Mouse (Mus musculus) megakaryocyte, adult 5-6 weeks (primary cell): ENCODE measurements around the gene Gm20388. TPM values are rescaled to one million over a fixed set of nuclear protein-coding genes. Genes with fewer than 3 reads are reported as not detected.

Experiments used
- ATAC-seq: 2 replicates; pipeline ENCODE4 v1.8.0; 2016; ENCODE audit warnings: mild to moderate bottlenecking, inconsistent platforms; ENCODE audit not compliant: poor library complexity, severe bottlenecking
- total RNA-seq, 2 experiments: library from RNA; stranded (forward) in 1 of 2; stranded (reverse) in 1 of 2; fragments of 153-499, 151-499 nt in 1 of 2; fragments of 221-1000, 200-1000 nt in 1 of 2; gene quantifications; 2 replicates each; pipeline versions ENCODE4 v1.2.3 to v1.2.4; 2015 to 2017

Gm20388 gene
- total RNA-seq, 2 experiments from 2014 or later: 7.6 to 15.5 TPM

DNA sequence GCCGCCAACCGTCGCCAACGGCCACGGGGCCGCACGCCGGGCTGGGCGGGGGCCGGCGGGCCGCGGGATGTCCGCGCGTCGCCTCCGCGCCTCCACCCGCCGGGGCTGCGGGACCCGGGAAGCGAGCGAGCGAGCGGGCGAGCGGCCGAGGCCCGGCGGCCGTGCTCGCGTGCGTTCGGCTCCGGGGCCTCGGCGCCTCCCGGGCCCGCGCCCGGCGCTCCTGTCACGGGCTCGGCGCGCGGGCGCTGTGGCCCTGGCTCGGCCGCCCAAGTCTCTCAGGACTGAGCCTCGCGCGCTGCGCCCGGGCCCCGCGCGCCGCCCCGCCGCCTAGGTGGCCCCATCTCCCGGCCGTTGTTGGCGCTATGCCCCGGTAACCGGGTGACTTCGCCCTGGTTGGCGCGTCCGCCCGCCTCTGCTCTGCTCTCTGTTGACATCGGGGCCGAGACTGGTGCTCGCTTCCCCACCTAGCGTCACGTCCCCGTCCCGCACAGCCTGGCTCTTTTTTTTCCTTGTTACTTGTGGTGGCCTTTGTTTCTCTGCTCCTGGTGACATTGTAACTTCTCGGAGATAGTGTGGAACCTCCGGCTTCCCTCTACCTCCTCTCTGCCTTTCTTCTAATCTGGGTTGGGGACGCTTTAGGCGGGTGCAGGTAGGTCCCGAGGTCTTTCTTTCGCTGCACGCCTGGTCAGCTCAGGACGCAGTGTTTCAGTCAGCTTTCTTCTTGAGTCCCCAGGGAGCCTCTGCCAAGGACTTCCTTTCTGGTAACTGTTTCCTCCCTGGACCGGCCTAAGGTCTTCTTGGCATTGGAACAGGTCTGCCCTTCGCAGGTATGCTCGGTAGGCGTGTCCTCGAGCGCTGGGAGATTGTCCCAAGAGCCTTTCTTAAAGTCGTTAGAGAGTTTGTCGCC, 2040.4 kb downstream of the Gm20388 start:
- ATAC-seq: peak; percentile 17; the same call in 1 of the 2 replicates

DNA sequence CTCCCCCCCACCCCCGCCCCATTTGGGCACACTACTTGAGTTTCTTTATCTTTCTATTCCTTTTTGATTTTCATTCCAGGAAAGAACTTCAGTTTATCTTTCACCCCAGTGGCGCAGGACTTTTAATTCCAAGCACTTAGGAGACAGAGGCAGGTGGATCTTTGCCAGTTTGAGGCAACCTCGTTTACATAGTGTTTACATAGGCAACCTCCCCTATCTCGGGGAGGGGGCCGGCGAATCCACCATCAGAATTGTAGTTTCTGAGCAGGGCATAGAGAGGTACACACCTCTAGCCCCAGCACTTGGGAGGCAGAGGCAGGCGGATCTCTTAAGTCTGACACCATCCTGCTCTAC, 2041.0 kb downstream of the Gm20388 start:
- ATAC-seq: no peak

DNA sequence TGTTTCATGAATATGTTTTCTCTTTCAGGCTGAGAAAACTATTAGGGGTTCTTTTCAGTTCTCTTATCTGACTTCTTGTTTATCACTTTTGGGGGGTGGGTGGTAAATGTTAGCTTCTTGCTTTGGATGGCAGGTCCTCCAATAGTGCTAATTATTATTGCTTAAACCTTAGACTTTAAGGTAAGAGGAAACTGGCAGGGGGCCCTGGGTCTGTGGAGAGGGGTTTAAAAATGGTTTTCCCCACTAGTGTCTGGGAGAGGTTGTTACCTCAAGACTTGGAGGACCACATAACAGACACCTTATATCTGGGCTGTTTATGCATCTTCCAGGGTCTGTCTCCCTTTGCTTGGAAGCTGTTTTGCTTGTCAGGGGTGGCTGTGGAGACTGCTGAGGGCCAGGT, 2041.5 kb downstream of the Gm20388 start:
- no peak for ATAC-seq

DNA sequence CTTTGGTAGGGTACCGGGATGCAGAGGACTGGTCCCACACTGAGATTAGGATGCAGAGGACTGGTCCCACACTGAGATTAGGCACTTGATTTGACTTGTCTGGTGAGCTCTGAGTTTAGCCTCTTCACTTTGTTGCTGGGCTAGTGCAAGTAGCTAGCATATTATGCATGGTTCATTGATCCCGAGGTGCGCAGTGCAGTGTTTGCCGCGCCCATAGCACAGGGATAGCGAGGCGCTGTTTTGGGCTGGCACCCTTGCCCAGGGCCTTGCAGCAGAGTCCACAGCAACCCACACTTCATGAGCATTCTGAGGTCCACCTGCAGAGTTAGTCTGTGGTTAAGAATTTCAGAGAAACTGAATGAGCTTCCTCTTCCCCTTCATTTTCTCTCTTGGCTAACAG, 2042.2 kb downstream of the Gm20388 start:
- no peak for ATAC-seq

DNA sequence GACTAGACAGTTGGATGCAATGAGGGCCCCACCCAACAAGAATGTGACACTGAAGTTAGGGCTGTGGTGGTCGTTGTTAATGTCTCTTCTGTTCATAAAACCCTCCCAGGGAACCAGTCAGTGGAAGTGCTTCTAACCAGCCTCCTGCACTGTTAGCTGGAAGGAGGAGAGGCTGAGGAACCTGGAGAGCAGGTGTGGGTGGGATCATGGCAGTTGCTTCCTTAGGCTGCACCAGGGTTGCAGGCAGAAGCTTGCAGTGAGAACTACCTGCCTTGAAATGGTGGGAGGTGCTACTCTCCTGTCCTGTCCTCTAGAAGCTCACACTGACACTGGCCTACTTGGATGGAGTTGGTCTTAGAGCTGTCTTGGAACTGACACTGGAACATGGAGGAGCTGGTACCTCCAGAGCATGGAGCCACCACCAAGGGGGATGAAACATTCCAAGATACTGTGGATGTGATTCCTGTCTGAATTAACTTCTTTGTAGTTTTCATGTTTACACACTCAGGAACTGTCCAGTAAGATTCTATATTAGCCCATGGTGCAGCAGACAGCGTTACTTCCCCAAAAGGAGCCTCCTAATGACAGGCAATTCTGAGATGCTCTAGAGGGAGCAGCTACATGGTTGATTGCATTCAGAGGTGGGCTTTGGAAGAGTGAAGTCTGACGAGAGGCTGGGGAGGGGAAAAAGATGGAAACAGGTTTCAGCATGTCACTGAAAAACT, 2043.3 kb downstream of the Gm20388 start:
- ATAC-seq: no peak

DNA sequence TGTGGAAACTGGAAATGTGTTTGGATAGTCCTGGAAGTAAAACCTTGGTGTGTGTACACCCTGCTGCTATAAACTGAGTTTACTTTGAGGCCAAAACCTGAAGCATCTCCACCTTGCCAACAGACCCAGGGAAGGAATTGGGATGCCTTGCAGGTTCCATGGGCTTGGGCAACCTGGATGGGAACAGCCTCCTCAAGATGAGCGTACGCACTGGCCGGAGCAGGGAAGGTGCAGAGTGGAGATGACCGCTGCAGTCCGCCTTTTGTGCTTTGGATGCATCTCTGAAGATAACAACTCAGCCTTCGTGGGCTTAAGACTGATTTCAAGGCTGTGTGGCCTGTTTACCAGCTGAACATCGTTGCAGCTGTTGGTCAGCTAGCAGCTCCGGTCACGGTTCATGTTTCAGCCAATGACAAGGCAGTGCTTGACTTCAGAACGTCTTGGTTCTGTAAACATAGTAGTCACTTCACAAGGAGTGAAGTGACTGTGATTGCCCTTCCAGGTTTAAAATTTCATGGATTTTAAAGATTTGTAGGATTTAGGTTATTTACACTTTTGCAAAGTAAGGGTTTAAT, 2044.4 kb downstream of the Gm20388 start:
- no peak for ATAC-seq

DNA sequence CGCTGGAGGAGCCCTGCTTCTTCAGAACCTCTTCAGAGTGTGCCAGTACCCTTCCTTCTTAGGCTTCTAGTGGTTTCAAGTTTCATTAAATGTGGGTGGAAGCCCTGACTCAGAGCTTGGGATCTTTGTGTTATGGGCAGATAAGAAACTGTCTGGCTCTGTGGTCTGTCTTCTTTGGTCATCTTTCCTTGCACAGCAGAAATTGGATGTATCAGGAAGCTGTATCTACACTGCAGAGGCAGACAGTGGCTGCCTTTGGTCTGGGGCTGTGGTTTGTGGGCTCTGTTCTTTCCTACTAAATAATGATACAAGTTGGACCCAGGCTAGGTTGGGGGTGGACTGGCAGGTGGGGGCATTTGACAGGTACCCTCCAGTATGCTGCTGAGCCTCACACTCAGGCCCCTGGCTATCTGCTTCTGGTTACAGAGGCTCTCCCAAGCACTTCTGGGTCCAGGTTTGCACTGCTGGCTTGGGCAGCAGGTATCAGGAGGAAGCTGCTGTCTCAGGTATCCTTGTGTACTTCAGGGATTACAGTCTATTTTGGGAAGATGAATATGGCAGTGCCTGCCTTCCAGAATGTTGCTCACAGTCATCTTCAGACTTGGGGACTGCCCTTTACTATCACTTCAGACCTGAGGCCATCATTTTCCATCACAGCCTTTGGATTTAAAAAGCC, 2045.3 kb downstream of the Gm20388 start:
- no peak for ATAC-seq

DNA sequence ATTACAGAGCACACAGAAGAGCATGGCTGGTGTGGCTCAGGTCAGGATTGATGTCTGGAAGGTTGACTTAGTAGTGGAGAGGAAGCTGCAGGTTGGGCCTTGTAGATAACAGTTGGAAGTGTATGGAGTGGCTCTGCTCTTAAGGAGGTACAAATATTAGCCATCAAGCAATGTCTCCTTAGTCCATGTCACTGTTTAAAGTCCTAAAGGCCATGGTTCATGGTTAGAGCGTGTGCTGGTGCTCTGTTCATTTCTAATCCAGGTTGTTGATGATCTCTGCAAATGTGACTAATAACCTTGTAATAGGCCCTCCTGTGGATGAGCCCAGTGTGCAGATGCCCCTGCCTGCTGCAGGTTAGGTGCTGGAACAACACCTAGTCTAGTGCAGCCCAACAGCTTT, 2047.8 kb downstream of the Gm20388 start:
- no peak for ATAC-seq

DNA sequence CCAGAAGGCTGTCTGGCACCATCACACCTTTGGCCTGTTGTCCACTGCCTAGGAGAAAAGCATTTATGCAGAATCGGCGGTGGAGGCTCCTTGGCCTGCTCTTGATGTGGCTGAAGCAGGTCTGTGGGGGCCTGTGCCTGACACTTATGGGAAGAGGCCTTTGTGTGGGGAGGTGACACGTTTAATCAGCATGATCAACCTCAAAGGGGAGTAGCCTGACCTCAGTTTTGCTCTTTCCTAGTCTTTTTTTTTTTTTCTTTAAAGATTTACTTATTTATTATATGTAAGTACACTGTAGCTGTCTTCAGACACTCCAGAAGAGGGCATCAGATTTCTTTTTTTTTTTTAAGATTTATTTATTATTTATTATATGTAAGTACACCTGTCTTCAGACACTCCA, 2052.3 kb downstream of the Gm20388 start:
- no peak for ATAC-seq

DNA sequence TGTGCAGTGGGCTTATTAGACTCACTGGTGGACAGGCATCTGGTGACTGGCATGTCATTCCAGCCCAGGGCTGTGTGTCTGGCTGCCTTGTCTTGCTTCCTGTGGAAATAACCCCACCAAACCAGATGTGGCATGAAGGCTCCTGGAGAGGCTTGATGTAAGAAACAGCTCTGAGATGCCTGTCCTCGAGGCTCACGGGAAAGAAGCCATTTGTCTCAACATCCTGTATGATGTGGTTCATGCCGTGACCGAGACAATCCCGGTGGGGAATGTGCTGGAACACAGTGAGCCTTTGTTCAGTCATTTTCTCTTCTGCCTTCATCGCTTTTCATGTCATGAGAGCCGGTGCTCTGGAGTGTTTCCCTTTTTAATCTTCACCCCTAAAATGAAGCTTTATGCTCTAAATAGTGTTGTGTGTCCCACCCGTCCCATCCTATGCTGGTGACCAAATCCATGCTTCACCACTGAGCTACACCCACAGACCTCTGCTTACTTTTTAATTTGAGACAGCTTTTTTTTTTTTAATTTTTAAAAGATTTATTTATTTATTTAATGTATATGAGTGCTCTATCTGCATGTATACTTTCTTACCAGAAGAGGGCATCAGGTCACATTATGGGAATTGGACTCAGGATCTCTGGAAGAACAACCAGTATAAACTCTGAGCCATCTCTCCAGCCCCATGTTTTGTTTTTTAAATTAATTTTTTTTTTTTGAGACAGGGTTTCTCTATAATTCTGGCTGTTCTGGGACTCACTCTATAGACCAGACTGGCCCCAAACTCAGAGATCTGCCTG, 2054.3 kb downstream of the Gm20388 start:
- no peak for ATAC-seq

DNA sequence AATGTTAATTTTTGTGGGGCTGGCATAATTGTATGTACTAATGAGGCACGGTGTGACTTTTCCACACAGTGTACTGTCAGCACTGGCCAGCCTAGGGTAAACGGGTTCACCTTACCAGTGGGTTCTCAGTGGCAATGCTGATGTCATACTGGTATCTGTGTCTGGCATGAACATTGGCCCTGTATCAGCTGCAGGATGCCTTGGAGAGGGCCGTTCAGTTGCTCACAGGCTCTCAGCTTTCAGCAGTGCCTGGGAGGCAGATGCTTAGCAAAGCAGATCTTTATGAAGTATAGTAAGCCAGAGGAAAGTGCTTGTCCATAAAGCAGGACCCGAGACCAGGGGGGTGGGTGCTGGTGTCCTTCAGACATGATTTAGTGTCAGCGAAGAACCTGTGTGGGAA, 2055.5 kb downstream of the Gm20388 start:
- ATAC-seq: no peak

DNA sequence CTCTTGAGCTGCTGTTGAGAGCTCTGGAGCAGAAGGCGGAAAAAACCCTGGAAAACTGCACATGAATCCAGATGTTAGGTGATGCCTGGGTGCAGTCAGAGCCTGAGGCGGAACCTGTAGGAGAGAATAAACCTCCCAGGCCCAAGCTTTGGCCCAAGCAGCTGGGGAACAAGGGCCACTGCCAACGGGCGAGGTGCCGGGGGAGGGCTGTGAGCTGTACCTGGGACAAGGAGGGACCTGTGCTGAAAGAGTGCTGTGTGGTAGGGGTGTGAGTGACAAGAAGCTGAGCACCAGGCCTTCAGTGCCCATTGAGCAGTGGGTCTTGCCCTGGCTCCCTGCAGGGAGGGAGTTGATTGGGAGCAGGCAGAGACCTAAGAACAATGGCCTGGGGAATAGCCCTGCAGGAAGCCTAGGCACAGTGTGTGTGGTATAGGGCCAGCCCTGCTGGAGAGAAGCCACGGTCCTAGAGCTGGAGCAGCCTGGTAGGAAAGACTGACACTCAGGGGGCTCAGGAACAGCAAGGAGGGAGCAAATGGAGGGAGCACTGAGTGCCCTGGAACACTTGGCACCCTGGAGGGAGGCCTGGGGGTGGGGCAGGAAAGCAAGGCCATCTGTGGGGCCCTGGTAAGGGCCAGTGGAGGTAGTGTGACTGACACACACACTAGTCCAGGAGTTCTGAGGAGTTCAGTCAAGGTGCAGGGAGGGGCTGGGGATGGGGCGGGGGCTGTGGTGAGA, 2056.2 kb downstream of the Gm20388 start:
- no peak for ATAC-seq

DNA sequence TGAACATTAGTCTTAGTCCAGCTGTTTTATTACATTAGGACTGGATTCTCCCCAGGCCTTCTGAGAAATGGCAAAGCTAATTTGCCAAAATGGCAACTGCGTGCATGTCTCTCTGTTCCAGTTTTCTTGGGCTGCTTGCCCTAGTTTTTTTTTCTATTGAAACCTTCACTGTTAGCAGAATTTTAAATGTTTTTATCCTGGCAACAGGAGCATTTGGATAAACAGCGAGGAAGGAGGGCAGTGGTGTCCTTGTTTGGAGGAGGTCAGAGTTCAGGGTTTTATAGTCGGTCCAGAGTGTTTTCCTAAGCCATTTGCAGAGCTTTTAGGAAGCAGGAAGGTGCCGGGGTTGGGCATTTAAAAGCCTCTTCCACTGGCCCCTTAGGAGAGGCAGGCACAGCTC, 2057.3 kb downstream of the Gm20388 start:
- ATAC-seq: no peak

DNA sequence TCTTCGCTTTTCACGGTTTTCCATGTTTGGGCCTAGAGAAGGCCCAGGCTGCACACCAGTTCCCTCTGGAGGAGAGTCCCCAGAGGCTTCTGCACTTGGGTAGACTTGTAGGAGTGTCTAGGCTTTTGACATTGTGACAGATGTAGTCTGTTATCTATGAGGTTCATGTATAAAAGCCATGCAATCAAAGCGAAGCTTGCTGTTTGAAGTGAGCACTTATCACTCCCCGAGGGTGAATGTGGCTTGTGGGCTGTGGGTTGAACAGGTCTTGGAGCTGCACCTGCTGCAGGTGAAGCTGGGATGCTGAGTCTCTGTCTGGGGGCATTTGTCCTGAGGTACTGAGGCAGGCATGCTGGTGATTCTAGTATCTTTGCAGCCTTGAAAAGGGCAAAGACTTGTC, 2057.9 kb downstream of the Gm20388 start:
- ATAC-seq: no peak

DNA sequence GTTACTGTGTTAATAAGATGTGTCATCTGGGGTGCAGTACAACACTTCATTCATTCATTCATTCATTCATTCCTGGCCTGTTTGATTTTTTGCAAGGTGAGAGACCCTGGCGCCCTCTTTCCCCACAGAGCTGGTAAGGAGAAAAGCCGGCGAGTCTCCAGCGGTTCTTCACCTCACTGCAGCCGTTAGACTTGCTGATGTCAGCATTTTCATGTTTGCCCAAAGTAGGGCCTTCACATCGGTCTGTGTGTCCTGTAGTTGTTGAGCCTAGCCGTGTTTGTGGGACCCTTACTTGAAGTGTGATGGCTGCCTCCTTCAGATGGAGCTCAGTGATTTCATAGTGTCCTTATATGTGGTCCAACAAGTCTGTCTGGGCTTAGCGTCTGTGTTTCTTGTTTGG, 2059.6 kb downstream of the Gm20388 start:
- no peak for ATAC-seq

DNA sequence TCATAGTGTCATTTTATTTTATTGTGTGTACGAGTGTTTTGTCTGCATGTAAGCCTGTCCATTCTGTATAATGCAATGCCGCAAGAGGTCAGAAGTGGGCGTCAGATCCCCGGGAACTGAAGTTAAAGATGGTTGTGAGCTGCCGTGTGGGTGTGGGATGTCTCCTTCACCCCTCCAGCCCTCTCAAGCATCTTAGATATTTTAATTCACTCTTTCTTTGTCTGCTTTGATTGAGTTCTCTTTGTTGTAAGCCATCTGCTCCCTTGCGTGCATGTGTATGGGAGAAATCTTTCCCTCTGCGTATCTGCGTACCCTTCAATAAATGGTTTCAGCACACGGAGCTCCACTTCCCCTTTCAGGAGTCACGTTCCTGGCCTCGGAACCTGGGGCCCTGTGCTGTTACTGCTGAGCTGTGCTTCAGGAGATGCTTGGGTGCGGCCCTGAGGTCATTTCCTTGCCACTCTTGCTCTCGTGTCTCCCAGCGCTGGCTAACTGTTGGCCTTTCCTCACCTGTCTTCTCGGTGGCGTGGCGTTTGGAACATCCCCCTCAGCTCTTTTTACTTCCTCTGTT, 2060.9 kb downstream of the Gm20388 start:
- peak; percentile 90 for ATAC-seq

DNA sequence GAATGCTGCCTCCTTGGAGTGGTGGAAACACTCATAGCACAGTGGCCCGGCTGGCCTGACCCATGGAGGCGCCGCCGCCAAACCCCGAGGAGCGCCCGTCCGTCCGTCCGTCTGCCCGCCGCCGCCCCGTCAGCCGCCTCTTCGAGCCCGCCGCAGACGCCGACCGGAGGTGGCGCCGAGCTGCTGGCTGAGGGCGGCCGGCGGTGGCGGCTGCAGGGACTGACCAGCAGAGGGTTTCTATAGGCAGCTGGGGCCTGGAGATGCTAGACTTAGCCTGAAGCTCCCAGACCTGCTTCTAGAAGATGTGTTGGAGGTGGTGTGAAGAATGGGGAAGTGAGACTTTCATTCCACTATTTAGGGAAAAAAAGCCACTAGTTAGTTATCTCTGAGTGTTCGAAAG, 2063.3 kb downstream of the Gm20388 start:
- no peak for ATAC-seq

DNA sequence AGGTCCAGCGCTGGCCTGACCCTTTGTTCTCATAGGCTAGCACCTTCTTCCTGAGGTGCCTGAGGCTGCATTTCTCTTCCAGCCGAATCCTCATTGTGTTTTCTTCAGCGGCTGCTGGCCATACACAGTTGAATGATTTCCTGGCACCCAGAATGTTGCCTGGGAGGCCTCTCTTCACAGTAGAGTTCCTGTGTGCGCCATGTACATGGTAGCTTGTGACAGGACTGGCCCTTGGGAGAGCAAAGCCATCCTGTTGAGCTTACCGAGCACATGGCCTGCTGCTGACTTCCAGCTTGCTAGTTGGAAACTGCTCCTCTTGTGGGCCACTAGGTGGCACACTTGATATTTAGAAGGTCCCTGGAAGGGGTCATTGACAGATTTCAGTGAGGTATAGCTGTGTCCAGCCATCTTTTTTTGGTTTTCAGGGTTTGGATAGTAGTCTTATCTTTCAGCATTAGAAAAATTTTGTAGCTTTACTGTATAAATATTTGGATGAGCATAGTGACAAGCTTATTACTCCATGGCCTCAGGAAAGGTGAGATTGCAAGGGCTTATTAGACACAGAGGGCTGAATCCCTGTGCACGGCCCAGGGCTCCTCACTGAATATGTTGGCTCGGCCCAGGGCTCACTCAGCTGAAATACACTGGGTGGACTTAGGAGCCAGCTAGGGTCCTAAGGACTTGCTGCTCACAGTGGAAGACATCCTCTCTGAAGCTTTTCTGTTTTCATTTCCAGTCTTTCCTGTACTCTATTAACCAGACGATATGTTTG, 2067.4 kb downstream of the Gm20388 start:
- ATAC-seq: 0 out of 2 replicates have a peak, but pooled peaks have one; percentile 56

DNA sequence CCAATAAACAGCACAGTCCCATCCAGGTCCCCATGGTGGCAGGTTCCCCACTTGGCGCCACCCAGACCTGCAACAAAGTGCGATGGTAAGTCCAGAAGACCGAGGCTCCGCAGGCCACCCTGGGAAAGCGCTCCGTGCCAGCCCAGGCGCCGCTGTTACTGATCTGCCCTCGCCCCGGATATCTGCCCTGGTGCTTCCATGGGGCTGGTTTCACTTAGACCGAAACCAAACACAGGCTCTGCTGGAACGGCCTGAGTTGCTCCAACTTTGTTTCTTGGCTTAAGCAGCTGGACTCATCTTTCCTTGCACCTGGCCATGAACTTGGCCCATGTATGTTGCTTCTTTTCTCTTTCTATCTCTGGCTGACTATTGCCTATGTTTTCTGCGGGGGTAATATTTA, 2068.0 kb downstream of the Gm20388 start:
- no peak for ATAC-seq
